Mouse (Mus musculus): Measurements from ENCODE around the gene Slc9a1.

Gene Slc9a1

GRCm38 (mm10) chr4:133369553-133370297 lies at the start of gene Slc9a1:
Gene Slc9a1 (plus strand): TSS chr4:133369706.
- peak; percentile 96 for DNase-seq

GRCm38 (mm10) chr4:133328129-133328528 lies 41.4 kb upstream of the Slc9a1 start:
- no peak for DNase-seq

- peak; percentile 50 for DNase-seq
Measured at GRCm38 (mm10) chr4:133330296-133330695, 39.2 kb upstream of the Slc9a1 start.

GRCm38 (mm10) chr4:133333306-133333705 lies 36.2 kb upstream of the Slc9a1 start:
- peak; percentile 95 for DNase-seq

- DNase-seq: no peak
Measured at GRCm38 (mm10) chr4:133337833-133338520, 31.5 kb upstream of the Slc9a1 start.

GRCm38 (mm10) chr4:133338521-133339095 lies 30.9 kb upstream of the Slc9a1 start:
- DNase-seq: no peak

GRCm38 (mm10) chr4:133339148-133339749 lies 30.3 kb upstream of the Slc9a1 start:
- peak; percentile 98 for DNase-seq

GRCm38 (mm10) chr4:133340217-133340616 lies 29.3 kb upstream of the Slc9a1 start:
- no peak for DNase-seq

GRCm38 (mm10) chr4:133344112-133344511 lies 25.4 kb upstream of the Slc9a1 start:
- DNase-seq: peak; percentile 44

GRCm38 (mm10) chr4:133345702-133346101 lies 23.8 kb upstream of the Slc9a1 start:
- DNase-seq: peak; percentile 33

GRCm38 (mm10) chr4:133346577-133346976 lies 22.9 kb upstream of the Slc9a1 start:
- no peak for DNase-seq

- no peak for DNase-seq
Measured at GRCm38 (mm10) chr4:133347624-133348023, 21.9 kb upstream of the Slc9a1 start.

- DNase-seq: no peak
Measured at GRCm38 (mm10) chr4:133348051-133348775, 21.3 kb upstream of the Slc9a1 start.

- DNase-seq: no peak
Measured at GRCm38 (mm10) chr4:133352797-133353196, 16.7 kb upstream of the Slc9a1 start.

GRCm38 (mm10) chr4:133353367-133354365 lies 15.8 kb upstream of the Slc9a1 start, which contains the start of gene Wdtc1:
Gene Wdtc1 (minus strand): TSS chr4:133353481.
- DNase-seq: no peak

- no peak for DNase-seq
Measured at GRCm38 (mm10) chr4:133354641-133355040, 14.9 kb upstream of the Slc9a1 start.

- DNase-seq: no peak
Measured at GRCm38 (mm10) chr4:133370298-133371274, 1.1 kb downstream of the Slc9a1 start.

GRCm38 (mm10) chr4:133371621-133372277 lies 2.2 kb downstream of the Slc9a1 start:
- peak; percentile 33 for DNase-seq

GRCm38 (mm10) chr4:133372278-133372665 lies 2.8 kb downstream of the Slc9a1 start:
- no peak for DNase-seq

- no peak for DNase-seq
Measured at GRCm38 (mm10) chr4:133374011-133374410, 4.5 kb downstream of the Slc9a1 start.

All from kidney, adult 9 months (tissue).